Mouse (Mus musculus) myocyte (in vitro differentiated cells): Measurements from ENCODE around the gene Ranbp1.

Source experiments
- MYOD1 ChIP-seq, 3 experiments: IDR thresholded peaks; one replicate each; pipeline ENCODE4 v1.6.1; 2011; ENCODE audit warnings: control low read depth in 2 of 3, low read depth in 2 of 3, mild to moderate bottlenecking in 2 of 3, moderate library complexity in 1 of 3; ENCODE audit not compliant: insufficient read length in 2 of 3, control insufficient read depth in 1 of 3
- POLR2A ChIP-seq: IDR thresholded peaks from one replicate; pipeline ENCODE4 v1.6.1; 2011; ENCODE audit warnings: low read depth, mild to moderate bottlenecking, control low read depth, moderate library complexity; ENCODE audit not compliant: insufficient read length
- TCF12 ChIP-seq: IDR thresholded peaks from one replicate; pipeline ENCODE4 v1.6.1; 2011; ENCODE audit warnings: mild to moderate bottlenecking, control low read depth; ENCODE audit not compliant: poor library complexity, insufficient read depth, severe bottlenecking

GRCm38 (mm10) chr16:18268182-18268581, 19.6 kb upstream of the Ranbp1 start:
- TF ChIP-seq MYOD1 (IDR thresholded peaks at IDR 0.05; ENCODE audit: control insufficient read depth in 1 of 3, insufficient read length in 2 of 3, low read depth in 2 of 3) (no peak), TCF12 (no peak), POLR2A (no peak)
